Mouse (Mus musculus): ENCODE measurements at regions not wholly inside any gene's neighbourhood (a gene's known extent, or its start where the extent isn't known, plus 50 kb on each side); places are given as distances from the start of the nearest gene placed in this dataset.

DNA sequence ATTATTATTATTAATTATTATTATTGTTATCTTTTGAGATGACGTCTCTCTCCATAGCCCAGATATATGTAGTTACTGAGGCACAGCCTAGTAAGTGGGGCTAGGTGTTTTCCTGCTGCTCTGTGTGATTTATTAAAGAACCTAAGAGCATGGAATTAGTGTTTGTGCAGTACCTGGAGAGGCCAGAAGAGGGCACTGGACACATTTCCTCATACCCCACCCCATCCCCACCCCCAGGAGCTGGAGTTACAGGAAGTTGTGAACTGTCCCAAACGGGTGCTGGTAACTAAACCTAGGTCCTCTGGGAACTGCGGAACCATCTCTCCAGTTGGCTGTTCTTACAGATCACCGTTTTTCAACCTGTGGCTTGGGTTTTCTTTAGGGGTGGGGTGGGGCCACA lies 129.9 kb downstream of the Gm10131 start:
- no peaks in the 10 kb centered on the region for H3K4me1 ChIP-seq
- no peak overlapping the region for H3K4me3 ChIP-seq (replicated peaks)
- H3K36me3 ChIP-seq (replicated peaks; ENCODE audit: low read length): no peaks in the 10 kb centered on the region
- peaks cover 8% of the 10 kb centered on the region for H3K27me3 ChIP-seq (replicated peaks)
- TF ChIP-seq GATA1 (IDR thresholded peaks at IDR 0.05; ENCODE audit: borderline replicate concordance, low read length) (no peak), FLI1 (IDR thresholded peaks at IDR 0.05; ENCODE audit: low read length) (no peak)
- H3K9me3 ChIP-seq: no peaks in the 10 kb centered on the region

DNA sequence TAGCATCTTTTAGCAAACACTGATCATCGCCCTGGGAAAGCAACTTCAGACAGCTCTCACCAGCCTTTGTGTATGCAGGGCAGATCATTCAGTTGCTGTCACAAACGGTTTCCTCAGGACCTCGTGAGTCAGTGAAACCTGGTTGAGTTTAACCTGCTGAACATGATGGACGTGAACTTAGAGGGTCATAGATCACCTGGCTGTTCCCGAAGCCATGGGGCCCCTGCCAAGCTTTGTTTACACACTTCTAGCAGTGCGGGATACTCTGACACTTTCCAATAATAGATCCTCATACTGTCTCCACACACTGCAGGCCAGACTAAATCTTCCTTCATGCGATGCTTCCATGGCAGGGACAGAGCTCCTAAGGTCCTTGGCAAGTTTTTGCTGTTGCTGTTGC lies 130.5 kb downstream of the Gm10131 start:
- H3K27me3 ChIP-seq (replicated peaks): peaks cover 8% of the 10 kb centered on the region
- H3K9me3 ChIP-seq: no peaks in the 10 kb centered on the region
- H3K4me3 ChIP-seq (replicated peaks): no peak overlapping the region
- TF ChIP-seq FLI1 (IDR thresholded peaks at IDR 0.05; ENCODE audit: low read length) (no peak), GATA1 (IDR thresholded peaks at IDR 0.05; ENCODE audit: borderline replicate concordance, low read length) (no peak)
- H3K4me1 ChIP-seq: no peaks in the 10 kb centered on the region
- H3K36me3 ChIP-seq (replicated peaks; ENCODE audit: low read length): no peaks in the 10 kb centered on the region
